Mouse (Mus musculus) liver, adult 2 months (tissue): Measurements from ENCODE around the gene Gls2.

Source experiments
- CTCF ChIP-seq: fragments of 200-500 bp; IDR thresholded peaks from 2 replicates; pipeline ENCODE4 v1.5.1; 2011; ENCODE audit warnings: low read depth, low read length, control low read depth
- POLR2A ChIP-seq: fragments of 200-500 bp; IDR thresholded peaks from 2 replicates; pipeline ENCODE4 v1.6.1; 2011; ENCODE audit warnings: low read length, control low read depth; ENCODE audit not compliant: insufficient read depth; ENCODE audit errors: extremely low read depth

- no peak for TF ChIP-seq CTCF
- no peak for TF ChIP-seq POLR2A
Observed at GRCm38 (mm10) chr10:128240131-128240530, 45.9 kb downstream of the Gls2 start.
